Mouse (Mus musculus): ENCODE measurements around the gene Cenpa. TPM values are rescaled to one million over a fixed set of nuclear protein-coding genes. Genes with fewer than 3 reads are reported as not detected.

Cenpa gene
- total and polyA plus RNA-seq, 3 experiments = 5.1 to 10.9 (median 6.4) TPM

Small RNA genes within 50 kb of the gene (microRNA-seq; reads per million reads assigned to microRNA genes)
- 0.44 to 0.83 reads per million in 2 experiments for gene Mir5625

Other genes with a start within 250 kb of the Cenpa start
- under 1 TPM; 0.06 to 0.10 TPM for gene Otof, start 204.8 kb upstream of the Cenpa start, total RNA-seq (2021)
- gene Otof, start 204.8 kb upstream of the Cenpa start, polyA plus RNA-seq (2012; rRNA removed) = 0.42 and 0.43 TPM in 2 replicates
- not detected for gene 1700001C02Rik, start 200.7 kb upstream of the Cenpa start, total RNA-seq (2021)
- not detected in 2 replicates for gene 1700001C02Rik, start 200.7 kb upstream of the Cenpa start, polyA plus RNA-seq (2012; rRNA removed)
- 1 to 10 TPM in 1 of 2 experiments, under 1 TPM in 1; 0.92 to 2.4 TPM for gene Cib4, start 120.9 kb upstream of the Cenpa start, total RNA-seq (2021)
- 1.7 and 3.4 TPM in 2 replicates for gene Cib4, start 120.9 kb upstream of the Cenpa start, polyA plus RNA-seq (2012; rRNA removed)
- gene Kcnk3, start 78.6 kb upstream of the Cenpa start, total RNA-seq (2021) = 1,000 to 10,000 TPM; 1,225 to 1,281 TPM
- 6,176 and 11,313 TPM in 2 replicates for gene Kcnk3, start 78.6 kb upstream of the Cenpa start, polyA plus RNA-seq (2012; rRNA removed)
- gene Slc35f6, start 18.8 kb upstream of the Cenpa start, total RNA-seq (2021) = 10 to 100 TPM; 49.0 to 50.9 TPM
- gene Slc35f6, start 18.8 kb upstream of the Cenpa start, polyA plus RNA-seq (2012; rRNA removed) = 140 and 145 TPM in 2 replicates
- 1 to 10 TPM in 1 of 2 experiments, under 1 TPM in 1; 0.92 to 2.3 TPM for gene Dpysl5, start 44.8 kb downstream of the Cenpa start, total RNA-seq (2021)
- 0.62 and 0.98 TPM in 2 replicates for gene Dpysl5, start 44.8 kb downstream of the Cenpa start, polyA plus RNA-seq (2012; rRNA removed)
- 10 to 100 TPM; 60.0 to 79.0 TPM for gene Mapre3, start 147.9 kb downstream of the Cenpa start, total RNA-seq (2021)
- 103 and 134 TPM in 2 replicates for gene Mapre3, start 147.9 kb downstream of the Cenpa start, polyA plus RNA-seq (2012; rRNA removed)
- 10 to 100 TPM; 51.9 to 62.2 TPM for gene Tmem214, start 201.2 kb downstream of the Cenpa start, total RNA-seq (2021)
- 87.6 and 96.9 TPM in 2 replicates for gene Tmem214, start 201.2 kb downstream of the Cenpa start, polyA plus RNA-seq (2012; rRNA removed)
- gene Agbl5, start 221.9 kb downstream of the Cenpa start, total RNA-seq (2021) = 1 to 10 TPM; 7.6 to 9.2 TPM
- 25.3 and 27.5 TPM in 2 replicates for gene Agbl5, start 221.9 kb downstream of the Cenpa start, polyA plus RNA-seq (2012; rRNA removed)
- gene Ost4, start 241.0 kb downstream of the Cenpa start, total RNA-seq (2021) = 100 to 1,000 TPM; 256 to 264 TPM
- gene Ost4, start 241.0 kb downstream of the Cenpa start, polyA plus RNA-seq (2012; rRNA removed) = 120 and 143 TPM in 2 replicates
- 10 to 100 TPM; 40.3 to 62.0 TPM for gene Emilin1, start 246.6 kb downstream of the Cenpa start, total RNA-seq (2021)
- 64.1 and 75.1 TPM in 2 replicates for gene Emilin1, start 246.6 kb downstream of the Cenpa start, polyA plus RNA-seq (2012; rRNA removed)